Mouse (Mus musculus): ENCODE results near the gene Scpep1.

- TF ChIP-seq CTCF (IDR thresholded peaks at IDR 0.05; ENCODE audit: low read depth, low read length): no peak
- no peak for TF ChIP-seq GATA1 (IDR thresholded peaks at IDR 0.05; ENCODE audit: borderline replicate concordance, low read length)
- no peak for TF ChIP-seq TAL1 (conservative IDR thresholded peaks at IDR 0.05; ENCODE audit: low read depth, low read length)
- no peak for TF ChIP-seq POLR2AphosphoS5 (IDR thresholded peaks at IDR 0.05; ENCODE audit: insufficient replicate concordance, low read depth, low read length)
Measured at GRCm38 (mm10) chr11:88966881-88967361, 11.7 kb upstream of the Scpep1 start, which contains the start of gene Elobl.

Data from G1E (cell line).